Mouse (Mus musculus) MEL (cell line): ENCODE measurements at regions not wholly inside any gene's neighbourhood (a gene's known extent, or its start where the extent isn't known, plus 50 kb on each side); places are given as distances from the start of the nearest gene placed in this dataset.

ENCODE experiments used
- DNase-seq: peaks from one replicate; pipeline ENCODE4 v3.0.0; 2011; ENCODE audit warnings: low read depth, low spot score
- H3K27ac ChIP-seq: 2 replicates; pipeline ENCODE4 v1.5.1; 2012; ENCODE audit warnings: low read depth, mild to moderate bottlenecking, control low read depth, low read length, moderate library complexity; ENCODE audit not compliant: control insufficient read depth
- H3K27me3 ChIP-seq, 2 experiments: fragments of 150-350 bp in 1 of 2; sonication (generic) in 1 of 2; 2 replicates each; pipeline ENCODE4 v1.6.1; 2012; ENCODE audit warnings: low read length in 2 of 2, mild to moderate bottlenecking in 2 of 2, improper control_type of control experiment in 1 of 2, moderate library complexity in 1 of 2; ENCODE audit not compliant: insufficient read depth in 2 of 2, control insufficient read depth in 1 of 2
- H3K36me3 ChIP-seq, 2 experiments: 2 replicates each; pipeline ENCODE4 v1.6.1; 2012 to 2014; ENCODE audit warnings: low read length in 2 of 2, improper control_type of control experiment in 1 of 2, inconsistent platforms in 1 of 2, mild to moderate bottlenecking in 1 of 2; ENCODE audit not compliant: insufficient read depth in 2 of 2, control insufficient read depth in 1 of 2
- H3K4me1 ChIP-seq, 2 experiments: fragments of 150-350 bp in 1 of 2; sonication (generic) in 1 of 2; 2 replicates each; pipeline ENCODE4 v1.6.1; 2012; ENCODE audit warnings: low read length in 2 of 2, improper control_type of control experiment in 1 of 2, mild to moderate bottlenecking in 1 of 2; ENCODE audit not compliant: insufficient read depth in 2 of 2, control insufficient read depth in 1 of 2
- H3K4me3 ChIP-seq, 2 experiments: fragments of 150-350 bp in 1 of 2; sonication (generic) in 1 of 2; 2 replicates each; pipeline ENCODE4 v1.5.1; 2012; ENCODE audit warnings: low read depth in 2 of 2, low read length in 2 of 2, mild to moderate bottlenecking in 2 of 2, moderate library complexity in 2 of 2, control low read depth in 1 of 2, improper control_type of control experiment in 1 of 2; ENCODE audit not compliant: control insufficient read depth in 1 of 2, insufficient read depth in 1 of 2
- H3K79me2 ChIP-seq: 2 replicates; pipeline ENCODE4 v1.6.1; 2012; ENCODE audit warnings: mild to moderate bottlenecking, low read length, moderate library complexity; ENCODE audit not compliant: control insufficient read depth, poor library complexity, insufficient read depth
- H3K9ac ChIP-seq: 2 replicates; pipeline ENCODE4 v1.6.1; 2012; ENCODE audit warnings: low read depth, mild to moderate bottlenecking, control low read depth, low read length, moderate library complexity; ENCODE audit not compliant: control insufficient read depth, poor library complexity, severe bottlenecking
- H3K9me3 ChIP-seq: fragments of 150-350 bp; sonication (generic); replicated peaks from 2 replicates; pipeline ENCODE4 v1.6.1; 2012; ENCODE audit warnings: mild to moderate bottlenecking, low read length, improper control_type of control experiment, moderate library complexity; ENCODE audit not compliant: insufficient read depth
- BHLHE40 ChIP-seq: IDR thresholded peaks from 2 replicates; pipeline ENCODE4 v1.6.1; 2012; ENCODE audit warnings: low read depth, mild to moderate bottlenecking, inconsistent platforms, low read length, improper control_type of control experiment, borderline replicate concordance
- CHD2 ChIP-seq: IDR thresholded peaks from 2 replicates; pipeline ENCODE4 v1.6.1; 2011; ENCODE audit warnings: low read length, improper control_type of control experiment
- E2F4 ChIP-seq: IDR thresholded peaks from 2 replicates; pipeline ENCODE4 v1.6.1; 2011; ENCODE audit warnings: low read depth, low read length, improper control_type of control experiment, borderline replicate concordance
- EP300 ChIP-seq, 2 experiments: IDR thresholded peaks; 2 replicates each; pipeline ENCODE4 v1.6.1; 2011; ENCODE audit warnings: improper control_type of control experiment in 2 of 2, low read length in 2 of 2, low read depth in 1 of 2, mild to moderate bottlenecking in 1 of 2
- ETS1 ChIP-seq: IDR thresholded peaks from 2 replicates; pipeline ENCODE4 v1.6.1; 2012; ENCODE audit warnings: low read depth, mild to moderate bottlenecking, inconsistent platforms, low read length, improper control_type of control experiment, moderate library complexity
- GATA1 ChIP-seq: IDR thresholded peaks from 2 replicates; pipeline ENCODE4 v1.6.1; 2011; ENCODE audit warnings: low read depth, low read length, improper control_type of control experiment
- MAFK ChIP-seq: IDR thresholded peaks from 2 replicates; pipeline ENCODE4 v1.6.1; 2011; ENCODE audit warnings: low read depth, mild to moderate bottlenecking, low read length, improper control_type of control experiment, borderline replicate concordance
- MEF2A ChIP-seq: IDR thresholded peaks from 2 replicates; pipeline ENCODE4 v1.6.1; 2014; ENCODE audit warnings: low read depth, mild to moderate bottlenecking, inconsistent platforms, low read length, improper control_type of control experiment; ENCODE audit not compliant: poor library complexity, insufficient replicate concordance, severe bottlenecking; ENCODE audit errors: extremely low read depth
- MXI1 ChIP-seq: IDR thresholded peaks from 2 replicates; pipeline ENCODE4 v1.6.1; 2011; ENCODE audit warnings: mild to moderate bottlenecking, low read depth, low read length, improper control_type of control experiment
- NELFE ChIP-seq: IDR thresholded peaks from 2 replicates; pipeline ENCODE4 v1.6.1; 2011; ENCODE audit warnings: low read depth, low read length, improper control_type of control experiment
- POLR2A ChIP-seq, 2 experiments: IDR thresholded peaks; 2 replicates each; pipeline ENCODE4 v1.6.1; 2011 to 2012; ENCODE audit warnings: low read length in 2 of 2, mild to moderate bottlenecking in 2 of 2, control low read depth in 1 of 2, improper control_type of control experiment in 1 of 2, low read depth in 1 of 2, moderate library complexity in 1 of 2; ENCODE audit not compliant: control insufficient read depth in 1 of 2, insufficient read depth in 1 of 2, poor library complexity in 1 of 2
- RCOR1 ChIP-seq: IDR thresholded peaks from 2 replicates; pipeline ENCODE4 v1.6.1; 2012; ENCODE audit warnings: low read depth, mild to moderate bottlenecking, inconsistent platforms, low read length, improper control_type of control experiment
- SMC3 ChIP-seq: IDR thresholded peaks from 2 replicates; pipeline ENCODE4 v1.6.1; 2011; ENCODE audit warnings: low read depth, low read length, improper control_type of control experiment
- TAL1 ChIP-seq: IDR thresholded peaks from 2 replicates; pipeline ENCODE4 v1.6.1; 2012; ENCODE audit warnings: mild to moderate bottlenecking, inconsistent platforms, low read length, moderate library complexity, mixed read lengths
- UBTF ChIP-seq: IDR thresholded peaks from 2 replicates; pipeline ENCODE4 v1.6.1; 2012; ENCODE audit warnings: low read depth, mild to moderate bottlenecking, inconsistent platforms, low read length, improper control_type of control experiment, moderate library complexity, borderline replicate concordance; ENCODE audit not compliant: insufficient read depth
- USF1 ChIP-seq: IDR thresholded peaks from 2 replicates; pipeline ENCODE4 v1.6.1; 2014; ENCODE audit warnings: low read depth, mild to moderate bottlenecking, inconsistent platforms, low read length, improper control_type of control experiment, moderate library complexity
- ZC3H11A ChIP-seq: IDR thresholded peaks from 2 replicates; pipeline ENCODE4 v1.6.1; 2012; ENCODE audit warnings: low read depth, mild to moderate bottlenecking, inconsistent platforms, low read length, improper control_type of control experiment
- ZKSCAN1 ChIP-seq: IDR thresholded peaks from 2 replicates; pipeline ENCODE4 v1.6.1; 2012; ENCODE audit warnings: low read depth, mild to moderate bottlenecking, inconsistent platforms, low read length, improper control_type of control experiment, moderate library complexity
- ZMIZ1 ChIP-seq: IDR thresholded peaks from 2 replicates; pipeline ENCODE4 v1.6.1; 2012; ENCODE audit warnings: low read depth, mild to moderate bottlenecking, inconsistent platforms, low read length, improper control_type of control experiment, moderate library complexity
- ZNF384 ChIP-seq: IDR thresholded peaks from 2 replicates; pipeline ENCODE4 v1.6.1; 2012; ENCODE audit warnings: low read depth, mild to moderate bottlenecking, inconsistent platforms, low read length, improper control_type of control experiment

- peaks cover 0 to 14% of the 10 kb centered on the region in 2 experiments; a peak in 2 of 4 replicates for H3K36me3 ChIP-seq
- H3K27ac ChIP-seq: no peak overlapping the region
- no peak overlapping the region for H3K4me3 ChIP-seq
- H3K9ac ChIP-seq: no peak overlapping the region
- no peak for DNase-seq
- H3K27me3 ChIP-seq: no peaks in the 10 kb centered on the region
- H3K79me2 ChIP-seq: no peaks in the 10 kb centered on the region
- H3K9me3 ChIP-seq: no peaks in the 10 kb centered on the region
- peaks cover 0 to 16% of the 10 kb centered on the region in 2 experiments; a peak in 3 of 4 replicates for H3K4me1 ChIP-seq
- TF ChIP-seq RCOR1: no peak
- TF ChIP-seq ETS1: no peak
- TF ChIP-seq ZMIZ1: no peak
- no peak for TF ChIP-seq ZNF384
- TF ChIP-seq NELFE: no peak
- no peak for TF ChIP-seq POLR2A (IDR thresholded peaks at IDR 0.05; ENCODE audit: control insufficient read depth in 1 of 2, insufficient read depth in 1 of 2, low read depth in 1 of 2, low read length in 2 of 2, poor library complexity in 1 of 2)
- no peak for TF ChIP-seq CHD2
- no peak for TF ChIP-seq MAFK
Measured at GRCm38 (mm10) chrX:99592980-99593379, 121.9 kb upstream of the Pja1 start.

- no peaks in the 10 kb centered on the region for H3K79me2 ChIP-seq
- DNase-seq: no peak
- no peaks in the 10 kb centered on the region for H3K9me3 ChIP-seq
- no peaks in the 10 kb centered on the region for H3K36me3 ChIP-seq
- TF ChIP-seq ZMIZ1 (no peak), USF1 (no peak), GATA1 (no peak)
- TF ChIP-seq, all 39 proteins: peak for 0
- no peaks in the 10 kb centered on the region for H3K27me3 ChIP-seq
- no peak overlapping the region for H3K27ac ChIP-seq
- no peaks in the 10 kb centered on the region for H3K4me1 ChIP-seq
- H3K4me3 ChIP-seq: no peak overlapping the region
- no peak overlapping the region for H3K9ac ChIP-seq
Measured at GRCm38 (mm10) chrX:99587284-99587683, 116.2 kb upstream of the Pja1 start.

GRCm38 (mm10) chrX:99586282-99586681 lies 115.2 kb upstream of the Pja1 start:
- no peaks in the 10 kb centered on the region for H3K27me3 ChIP-seq
- no peaks in the 10 kb centered on the region for H3K36me3 ChIP-seq
- no peak overlapping the region for H3K4me3 ChIP-seq
- no peaks in the 10 kb centered on the region for H3K4me1 ChIP-seq
- H3K27ac ChIP-seq: no peak overlapping the region
- H3K9ac ChIP-seq: no peak overlapping the region
- H3K9me3 ChIP-seq: no peaks in the 10 kb centered on the region
- no peaks in the 10 kb centered on the region for H3K79me2 ChIP-seq
- DNase-seq: no peak
- no peak for TF ChIP-seq SMC3
- TF ChIP-seq NELFE: no peak
- no peak for TF ChIP-seq UBTF
- TF ChIP-seq MAFK: no peak
- no peak for TF ChIP-seq ZKSCAN1
- TF ChIP-seq CHD2: no peak
- TF ChIP-seq ZC3H11A: no peak
- no peak for TF ChIP-seq EP300 (IDR thresholded peaks at IDR 0.05; ENCODE audit: low read depth in 1 of 2, low read length in 2 of 2)
- no peak for TF ChIP-seq MEF2A
- no peak for TF ChIP-seq MXI1
- TF ChIP-seq BHLHE40: no peak
- no peak for TF ChIP-seq TAL1
- no peak for TF ChIP-seq ZNF384
- TF ChIP-seq E2F4: no peak
- TF ChIP-seq USF1: no peak
